Comparison of ENCODE assay signal across 21 mouse cellular contexts in genomic region chr11:19160227-19160626, GRCm38 (mm10).
DNase-seq lines count a peak whose midpoint lies in the region; ATAC-seq lines count a peak whose summit lies in the region.
"Had no signal": no experiment of that assay in that cellular context is flagged by ENCODE, and none has a peak within 500 bp of the region (broad histone marks: within the 10 kb centered on the region; RNA-seq: fewer than 3 reads in every experiment).

No protein-coding gene starts in this region.

- no peak for DNase-seq in forebrain, embryonic 11.5 days (ENCODE audit: low spot score)
- peak; percentile 49 for DNase-seq in midbrain, embryonic 14.5 days
- DNase-seq in midbrain, embryonic 11.5 days (ENCODE audit: low spot score, missing footprints): no peak
- peak; percentile 43 for DNase-seq in retina, postnatal 1 day
- no peak for DNase-seq in retina, embryonic 14.5 days (ENCODE audit: low spot score)
- DNase-seq: adrenal gland, adult 2 months; adrenal gland, postnatal 25 days; cerebellum, adult 11 months; cerebellum, adult 8-10 months; cerebellum, postnatal 14 days; embryo, embryonic 11 days; gastrocnemius, postnatal 25 days; kidney, adult 11 months had no signal

- ATAC-seq in forebrain, embryonic 16.5 days: peak; percentile 54; the same call in 1 of the 2 replicates
- no peak for ATAC-seq in forebrain, embryonic 11.5 days (replicated peaks; ENCODE audit: low FRiP score)
- ATAC-seq in midbrain, embryonic 14.5 days (ENCODE audit: low FRiP score, low TSS enrichment): peak; percentile 58; the same call in 1 of the 2 replicates
- ATAC-seq in midbrain, embryonic 11.5 days (ENCODE audit: low FRiP score): no peak
- ATAC-seq in inflammation-experienced regulatory T-cells, adult 6 months: no peak

- H3K27ac ChIP-seq in forebrain, embryonic 16.5 days (ENCODE audit: low read length): no peak overlapping the region
- no peak overlapping the region for H3K27ac ChIP-seq in forebrain, embryonic 11.5 days (ENCODE audit: low read depth, low read length)
- H3K27ac ChIP-seq in midbrain, embryonic 14.5 days (replicated peaks; ENCODE audit: low read depth, low read length): no peak overlapping the region
- H3K27ac ChIP-seq in midbrain, embryonic 11.5 days (ENCODE audit: low read depth, low read length): no peak overlapping the region
- H3K27ac ChIP-seq: forebrain, embryonic 10.5 days; hindbrain, embryonic 13.5 days had no signal

- 10% methylated on average over 3 of the region's 3 CpGs for WGBS in forebrain, embryonic 16.5 days
- WGBS in forebrain, embryonic 11.5 days: 36% methylated on average over 3 of the region's 3 CpGs
- 46% methylated on average over 3 of the region's 3 CpGs for WGBS in midbrain, embryonic 14.5 days
- 73% methylated on average over 3 of the region's 3 CpGs for WGBS in midbrain, embryonic 11.5 days

- no peak overlapping the region for H3K9ac ChIP-seq in forebrain, embryonic 16.5 days (replicated peaks; ENCODE audit: low read depth, low read length)
- H3K9ac ChIP-seq in forebrain, embryonic 11.5 days (ENCODE audit: low read length): no peak overlapping the region
- no peak overlapping the region for H3K9ac ChIP-seq in midbrain, embryonic 14.5 days (replicated peaks; ENCODE audit: low read length)
- H3K9ac ChIP-seq in midbrain, embryonic 11.5 days (ENCODE audit: low read length): no peak overlapping the region
- H3K9ac ChIP-seq: embryonic facial prominence, embryonic 15.5 days; heart, embryonic 12.5 days; hindbrain, embryonic 13.5 days had no signal

- H3K27me3 ChIP-seq in forebrain, embryonic 16.5 days (replicated peaks; ENCODE audit: control insufficient read depth, insufficient read depth, low read length): no peaks in the 10 kb centered on the region
- H3K27me3 ChIP-seq in forebrain, embryonic 11.5 days (ENCODE audit: control insufficient read depth, insufficient read depth, low read length): no peaks in the 10 kb centered on the region
- no peaks in the 10 kb centered on the region for H3K27me3 ChIP-seq in midbrain, embryonic 14.5 days (ENCODE audit: control insufficient read depth, insufficient read depth, low read length)
- H3K27me3 ChIP-seq in midbrain, embryonic 11.5 days (ENCODE audit: control insufficient read depth, insufficient read depth, low read length): no peaks in the 10 kb centered on the region
- H3K27me3 ChIP-seq: CH12.LX; embryonic facial prominence, embryonic 15.5 days; heart, embryonic 12.5 days; hindbrain, embryonic 13.5 days had no signal

- H3K9me3 ChIP-seq in forebrain, embryonic 16.5 days (ENCODE audit: control insufficient read depth, low read length): no peaks in the 10 kb centered on the region
- no peaks in the 10 kb centered on the region for H3K9me3 ChIP-seq in forebrain, embryonic 11.5 days (ENCODE audit: control insufficient read depth, low read length)
- no peaks in the 10 kb centered on the region for H3K9me3 ChIP-seq in midbrain, embryonic 14.5 days (ENCODE audit: control insufficient read depth, low read length)
- no peaks in the 10 kb centered on the region for H3K9me3 ChIP-seq in midbrain, embryonic 11.5 days (ENCODE audit: control insufficient read depth, low read length)
- H3K9me3 ChIP-seq: embryonic facial prominence, embryonic 15.5 days; forebrain, embryonic 10.5 days; heart, embryonic 12.5 days; hindbrain, embryonic 13.5 days had no signal

- no peaks in the 10 kb centered on the region for H3K36me3 ChIP-seq in forebrain, embryonic 16.5 days (ENCODE audit: control insufficient read depth, insufficient read depth)
- H3K36me3 ChIP-seq in forebrain, embryonic 11.5 days (ENCODE audit: control insufficient read depth, insufficient read depth, low read length): no peaks in the 10 kb centered on the region
- no peaks in the 10 kb centered on the region for H3K36me3 ChIP-seq in midbrain, embryonic 14.5 days (ENCODE audit: control insufficient read depth, insufficient read depth, low read length)
- no peaks in the 10 kb centered on the region for H3K36me3 ChIP-seq in midbrain, embryonic 11.5 days (ENCODE audit: control insufficient read depth, insufficient read depth, low read length)
- H3K36me3 ChIP-seq: embryonic facial prominence, embryonic 15.5 days; forebrain, embryonic 10.5 days; heart, embryonic 12.5 days; hindbrain, embryonic 13.5 days had no signal

- peaks cover 7% of the 10 kb centered on the region for H3K4me1 ChIP-seq in forebrain, embryonic 16.5 days (replicated peaks; ENCODE audit: control insufficient read depth, insufficient read depth, low read length)
- 0 out of 2 replicates have a peak, but pooled peaks cover 2% of the 10 kb centered on the region for H3K4me1 ChIP-seq in forebrain, embryonic 11.5 days (replicated peaks; ENCODE audit: control insufficient read depth, insufficient read depth, low read length)
- H3K4me1 ChIP-seq in midbrain, embryonic 14.5 days (ENCODE audit: control insufficient read depth, insufficient read depth, low read length): 0 out of 2 replicates have a peak, but pooled peaks cover 4% of the 10 kb centered on the region
- no peaks in the 10 kb centered on the region for H3K4me1 ChIP-seq in midbrain, embryonic 11.5 days (ENCODE audit: control insufficient read depth, insufficient read depth, low read length)
- H3K4me1 ChIP-seq: embryonic facial prominence, embryonic 15.5 days; heart, embryonic 12.5 days had no signal

- H3K4me2 ChIP-seq in forebrain, embryonic 16.5 days (ENCODE audit: low read length): no peak overlapping the region
- no peak overlapping the region for H3K4me2 ChIP-seq in forebrain, embryonic 11.5 days (ENCODE audit: low read depth, low read length, severe bottlenecking)
- H3K4me2 ChIP-seq in midbrain, embryonic 14.5 days (ENCODE audit: low read length): no peak overlapping the region
- no peak overlapping the region for H3K4me2 ChIP-seq in midbrain, embryonic 11.5 days
- H3K4me2 ChIP-seq: embryonic facial prominence, embryonic 15.5 days; heart, embryonic 12.5 days; hindbrain, embryonic 13.5 days had no signal

- H3K4me3 ChIP-seq in forebrain, embryonic 16.5 days (replicated peaks; ENCODE audit: low read length): no peak overlapping the region
- H3K4me3 ChIP-seq in forebrain, embryonic 11.5 days (ENCODE audit: low read depth, low read length): no peak overlapping the region
- no peak overlapping the region for H3K4me3 ChIP-seq in midbrain, embryonic 14.5 days (replicated peaks; ENCODE audit: low read depth, low read length)
- no peak overlapping the region for H3K4me3 ChIP-seq in midbrain, embryonic 11.5 days (ENCODE audit: low read depth, low read length)
- H3K4me3 ChIP-seq: embryonic facial prominence, embryonic 15.5 days; erythroblast, embryonic 14.5 days; forebrain, embryonic 10.5 days; heart, embryonic 12.5 days; hindbrain, embryonic 13.5 days had no signal

Comparison
In these comparisons a context has a peak if more than half of its experiments do, and no peak if none do; other contexts are left out.
1. ATAC-seq: peak in forebrain, embryonic 16.5 days (single experiment) and midbrain, embryonic 14.5 days (single experiment); none in forebrain, embryonic 11.5 days (single experiment), midbrain, embryonic 11.5 days (single experiment) and inflammation-experienced regulatory T-cells, adult 6 months (single experiment).
2. DNase-seq: peak in midbrain, embryonic 14.5 days (single experiment) and retina, postnatal 1 day (single experiment); none in forebrain, embryonic 11.5 days (single experiment), midbrain, embryonic 11.5 days (single experiment) and retina, embryonic 14.5 days (single experiment).